ENCODE assay signal across 28 mouse cellular contexts in genomic region chr4:73748219-73748618, GRCm38 (mm10). TPM values are rescaled to one million over a fixed set of nuclear protein-coding genes. Genes with fewer than 3 reads are reported as not detected.
"Had no signal": no experiment of that assay in that cellular context is flagged by ENCODE, and none has a peak within 500 bp of the region (broad histone marks: within the 10 kb centered on the region; RNA-seq: fewer than 3 reads in every experiment).

No protein-coding gene starts in this region.

- H3K9me3 ChIP-seq: heart, embryonic 10.5 days; heart, embryonic 12.5 days; hindbrain, embryonic 10.5 days; hindbrain, embryonic 12.5 days; intestine, embryonic 15.5 days; limb, embryonic 10.5 days; limb, embryonic 12.5 days; liver, embryonic 13.5 days; liver, embryonic 15.5 days had no signal

- H3K27me3 ChIP-seq: heart, embryonic 12.5 days; hindbrain, embryonic 12.5 days; intestine, embryonic 15.5 days; limb, embryonic 12.5 days; liver, embryonic 13.5 days; liver, embryonic 15.5 days had no signal

- DNase-seq: gastrocnemius, postnatal 14 days; gastrocnemius, postnatal 36 days; heart, adult 18-20 months; heart, postnatal 10 days; heart, postnatal 4 days; kidney, adult 18-20 months; kidney, adult 8-10 months; kidney, postnatal 10 days; kidney, postnatal 25 days; kidney, postnatal 4 days; liver; liver, embryonic 13.5 days had no signal

- H3K27ac ChIP-seq: heart, embryonic 10.5 days; hindbrain, embryonic 10.5 days; hindbrain, embryonic 12.5 days; hindbrain, embryonic 14.5 days; intestine, embryonic 15.5 days; layer of hippocampus, adult 2 months; left cerebral cortex, adult 2 months; limb, embryonic 10.5 days; limb, embryonic 12.5 days; liver, embryonic 13.5 days; liver, embryonic 15.5 days had no signal

- H3K36me3 ChIP-seq: heart, embryonic 10.5 days; heart, embryonic 12.5 days; hindbrain, embryonic 10.5 days; hindbrain, embryonic 12.5 days; intestine, embryonic 15.5 days; limb, embryonic 10.5 days; limb, embryonic 12.5 days; liver, embryonic 13.5 days; liver, embryonic 15.5 days had no signal

- H3K9ac ChIP-seq: heart, embryonic 12.5 days; hindbrain, embryonic 12.5 days; hindbrain, embryonic 14.5 days; intestine, embryonic 15.5 days; limb, embryonic 12.5 days; liver, embryonic 13.5 days; liver, embryonic 15.5 days had no signal

- H3K4me1 ChIP-seq: heart, embryonic 10.5 days; heart, embryonic 12.5 days; hindbrain, embryonic 10.5 days; hindbrain, embryonic 12.5 days; intestine, embryonic 15.5 days; limb, embryonic 10.5 days; limb, embryonic 12.5 days; liver, embryonic 13.5 days; liver, embryonic 15.5 days had no signal

- H3K4me3 ChIP-seq: heart, embryonic 10.5 days; heart, embryonic 12.5 days; hindbrain, embryonic 10.5 days; hindbrain, embryonic 12.5 days; intestine, embryonic 15.5 days; layer of hippocampus, adult 2 months; left cerebral cortex, adult 2 months; limb, embryonic 10.5 days; limb, embryonic 12.5 days; liver, embryonic 13.5 days; liver, embryonic 15.5 days had no signal

- H3K4me2 ChIP-seq: heart, embryonic 12.5 days; hindbrain, embryonic 12.5 days; hindbrain, embryonic 14.5 days; intestine, embryonic 15.5 days; limb, embryonic 12.5 days; liver, embryonic 11.5 days; liver, embryonic 13.5 days; liver, embryonic 15.5 days had no signal

RNA-seq across cellular contexts. Expression of gene Rasef, which starts 42.6 kb away (rescaled TPM):
- total RNA-seq: gastrocnemius, adult 18-20 months; gastrocnemius, adult 8-10 months; gastrocnemius, postnatal 36 days; granulocyte monocyte progenitor cell, adult 5-6 weeks had no signal
- polyA plus RNA-seq: inflammation-experienced regulatory T-cells, adult 6 months; liver, embryonic 13.5 days had no signal
